Comparison of ENCODE assay signal across 17 mouse cellular contexts in the genomic region with DNA sequence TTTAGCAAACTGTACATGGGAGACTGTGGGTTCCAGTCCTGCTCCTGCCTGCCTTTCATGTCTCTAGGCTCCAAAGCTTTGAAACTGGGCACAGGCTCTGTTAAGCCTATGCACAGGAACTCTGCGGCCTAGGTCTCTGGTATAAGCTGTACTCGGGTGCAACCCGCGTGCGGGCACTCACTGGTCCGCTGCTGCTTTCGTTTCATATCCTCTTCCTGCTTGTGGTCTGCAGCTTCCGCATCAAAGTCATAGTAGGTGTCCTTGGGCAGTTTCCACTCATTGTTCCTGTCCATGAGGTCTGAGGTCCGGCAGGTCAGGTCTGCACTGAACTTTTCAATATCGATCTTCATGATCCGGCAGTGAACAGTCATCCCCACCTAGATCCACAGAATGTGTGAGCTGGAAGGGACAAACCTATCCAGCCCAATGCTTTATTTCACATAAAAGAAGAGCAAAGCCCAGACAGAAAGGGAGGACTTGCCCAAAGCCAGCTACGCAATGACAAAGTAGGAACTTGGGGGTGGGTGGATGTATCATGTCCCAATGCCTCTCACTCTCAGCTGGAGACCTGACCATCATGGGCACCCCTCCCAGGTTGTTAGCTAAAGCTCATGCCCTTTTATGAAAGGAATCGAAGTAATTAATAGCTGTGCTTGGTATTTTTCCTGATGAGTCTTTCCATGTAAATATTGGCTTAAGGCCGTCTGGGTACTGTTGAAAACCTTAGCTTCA. TPM values are rescaled to one million over a fixed set of nuclear protein-coding genes. Genes with fewer than 3 reads are reported as not detected.
DNase-seq lines count a peak whose midpoint lies in the region; ATAC-seq lines count a peak whose summit lies in the region.
"Had no signal": no experiment of that assay in that cellular context is flagged by ENCODE, and none has a peak within 500 bp of the region (broad histone marks: within the 10 kb centered on the region; RNA-seq: fewer than 3 reads in every experiment).

No protein-coding gene starts in this region.

- H3K9me3 ChIP-seq in neural tube, embryonic 15.5 days (replicated peaks): no peaks in the 10 kb centered on the region
- H3K9me3 ChIP-seq: forebrain, embryonic 12.5 days; hindbrain, embryonic 15.5 days; liver, embryonic 13.5 days had no signal

- H3K36me3 ChIP-seq in neural tube, embryonic 15.5 days: peaks cover 96% of the 10 kb centered on the region

- 95% methylated on average over 14 of the region's 14 CpGs for WGBS in neural tube, embryonic 15.5 days

- no peaks in the 10 kb centered on the region for H3K27me3 ChIP-seq in neural tube, embryonic 15.5 days (replicated peaks)
- H3K27me3 ChIP-seq: forebrain, embryonic 12.5 days; hindbrain, embryonic 15.5 days; liver, embryonic 13.5 days; Patski had no signal

- peak; percentile 86 for ATAC-seq in megakaryocyte progenitor cell, adult 5-6 weeks (replicated peaks; ENCODE audit: poor library complexity)
- ATAC-seq in neural tube, embryonic 15.5 days (ENCODE audit: low FRiP score): no peak
- ATAC-seq: Patski had no signal

- no peak overlapping the region for H3K27ac ChIP-seq in neural tube, embryonic 15.5 days (replicated peaks)
- H3K27ac ChIP-seq: forebrain, embryonic 12.5 days; hindbrain, embryonic 15.5 days; liver, embryonic 13.5 days had no signal

- H3K4me2 ChIP-seq in neural tube, embryonic 15.5 days: no peak overlapping the region
- H3K4me2 ChIP-seq: forebrain, embryonic 12.5 days; hindbrain, embryonic 15.5 days; liver, embryonic 13.5 days had no signal

- no peak overlapping the region for H3K9ac ChIP-seq in neural tube, embryonic 15.5 days (replicated peaks)
- H3K9ac ChIP-seq: forebrain, embryonic 12.5 days; hindbrain, embryonic 15.5 days; liver, embryonic 13.5 days had no signal

- H3K4me3 ChIP-seq in neural tube, embryonic 15.5 days (replicated peaks): no peak overlapping the region
- H3K4me3 ChIP-seq: forebrain, embryonic 12.5 days; hindbrain, embryonic 15.5 days; liver, embryonic 13.5 days had no signal

- intact Hi-C loops in heart, postnatal 10 days (cut with DNase I): no loop called here

- DNase-seq in heart, adult 8-10 months (ENCODE audit: low spot score): peak; percentile 17
- DNase-seq in heart, postnatal 10 days: no peak
- peak; percentile 12 for DNase-seq in thymus, postnatal 25 days
- no peak for DNase-seq in thymus, postnatal 4 days
- DNase-seq in layer of hippocampus, adult 11-12 months (ENCODE audit: low spot score): no peak
- DNase-seq in cerebellum, adult 11-12 months: no peak
- DNase-seq: cerebellum, adult 9-10 months; embryo, embryonic 11 days; kidney, adult 18-20 months; kidney, postnatal 36 days; liver, embryonic 13.5 days; right cerebral cortex, adult 18-20 months had no signal

- H3K4me1 ChIP-seq in neural tube, embryonic 15.5 days: no peaks in the 10 kb centered on the region
- H3K4me1 ChIP-seq: forebrain, embryonic 12.5 days; hindbrain, embryonic 15.5 days; liver, embryonic 13.5 days had no signal

RNA-seq across cellular contexts. Expression of gene Proca1, which starts 20.1 kb away (rescaled TPM):
- total RNA-seq in heart, adult 8-10 months (2022): 1 to 10 TPM in 2 of 4 experiments, under 1 TPM in 2; 0.62 to 1.6 (median 0.98) TPM
- total RNA-seq in heart, postnatal 10 days (2021): 1 to 10 TPM; 1.5 to 3.1 TPM
- total RNA-seq in megakaryocyte progenitor cell, adult 5-6 weeks (2015): 0.10 and 0.15 TPM in 2 replicates
- total RNA-seq in megakaryocyte progenitor cell, adult 5-6 weeks (2017): not detected in 2 replicates
- polyA plus RNA-seq in neural tube, embryonic 15.5 days (2015; fragmentation: Nextera tagmentation; extraction: Ambion mirVana): 3.3 and 4.8 TPM in 2 replicates

RNA-seq across cellular contexts. Expression of gene Rab34, which starts 25.0 kb away (rescaled TPM):
- total RNA-seq in heart, adult 8-10 months (2022): 1 to 10 TPM; 6.8 to 8.7 (median 8.1) TPM
- total RNA-seq in heart, postnatal 10 days (2021): 10 to 100 TPM; 22.3 to 24.3 TPM
- total RNA-seq in megakaryocyte progenitor cell, adult 5-6 weeks (2015): 1.3 and 1.5 TPM in 2 replicates
- total RNA-seq in megakaryocyte progenitor cell, adult 5-6 weeks (2017): 1.3 and 2.4 TPM in 2 replicates
- polyA plus RNA-seq in neural tube, embryonic 15.5 days (2015; fragmentation: Nextera tagmentation; extraction: Ambion mirVana): 66.1 and 71.0 TPM in 2 replicates

RNA-seq across cellular contexts. Expression of gene Rpl23a, which starts 29.9 kb away (rescaled TPM):
- 100 to 1,000 TPM; 760 to 870 (median 833) TPM for total RNA-seq in heart, adult 8-10 months (2022)
- total RNA-seq in heart, postnatal 10 days (2021): 100 to 1,000 TPM; 965 to 994 TPM
- total RNA-seq in megakaryocyte progenitor cell, adult 5-6 weeks (2015): 3,991 and 4,341 TPM in 2 replicates
- 2,958 and 3,443 TPM in 2 replicates for total RNA-seq in megakaryocyte progenitor cell, adult 5-6 weeks (2017)
- polyA plus RNA-seq in neural tube, embryonic 15.5 days (2015; fragmentation: Nextera tagmentation; extraction: Ambion mirVana): 774 and 869 TPM in 2 replicates

RNA-seq across cellular contexts. Expression of gene Sdf2, which starts 32.3 kb away (rescaled TPM):
- total RNA-seq in heart, adult 8-10 months (2022): 10 to 100 TPM; 49.8 to 58.7 (median 53.6) TPM
- 10 to 100 TPM; 46.4 to 50.6 TPM for total RNA-seq in heart, postnatal 10 days (2021)
- 71.8 and 79.5 TPM in 2 replicates for total RNA-seq in megakaryocyte progenitor cell, adult 5-6 weeks (2015)
- 36.0 and 38.3 TPM in 2 replicates for total RNA-seq in megakaryocyte progenitor cell, adult 5-6 weeks (2017)
- polyA plus RNA-seq in neural tube, embryonic 15.5 days (2015; fragmentation: Nextera tagmentation; extraction: Ambion mirVana): 93.2 and 97.1 TPM in 2 replicates

RNA-seq across cellular contexts. Expression of gene Supt6, which starts 32.5 kb away (rescaled TPM):
- 10 to 100 TPM; 32.6 to 33.8 (median 32.7) TPM for total RNA-seq in heart, adult 8-10 months (2022)
- 10 to 100 TPM; 33.7 to 36.6 TPM for total RNA-seq in heart, postnatal 10 days (2021)
- total RNA-seq in megakaryocyte progenitor cell, adult 5-6 weeks (2015): 34.5 and 36.7 TPM in 2 replicates
- total RNA-seq in megakaryocyte progenitor cell, adult 5-6 weeks (2017): 35.9 and 39.9 TPM in 2 replicates
- 22.9 and 25.1 TPM in 2 replicates for polyA plus RNA-seq in neural tube, embryonic 15.5 days (2015; fragmentation: Nextera tagmentation; extraction: Ambion mirVana)

Comparison
In these comparisons a context has a peak if more than half of its experiments do, and no peak if none do; other contexts are left out.
1. DNase-seq: peak in heart, adult 8-10 months (single experiment) and thymus, postnatal 25 days (single experiment); none in heart, postnatal 10 days (0 of 2), thymus, postnatal 4 days (single experiment), layer of hippocampus, adult 11-12 months (single experiment) and cerebellum, adult 11-12 months (single experiment).